Mouse (Mus musculus): ENCODE measurements around the gene Pigt.

The Pigt gene

DNA sequence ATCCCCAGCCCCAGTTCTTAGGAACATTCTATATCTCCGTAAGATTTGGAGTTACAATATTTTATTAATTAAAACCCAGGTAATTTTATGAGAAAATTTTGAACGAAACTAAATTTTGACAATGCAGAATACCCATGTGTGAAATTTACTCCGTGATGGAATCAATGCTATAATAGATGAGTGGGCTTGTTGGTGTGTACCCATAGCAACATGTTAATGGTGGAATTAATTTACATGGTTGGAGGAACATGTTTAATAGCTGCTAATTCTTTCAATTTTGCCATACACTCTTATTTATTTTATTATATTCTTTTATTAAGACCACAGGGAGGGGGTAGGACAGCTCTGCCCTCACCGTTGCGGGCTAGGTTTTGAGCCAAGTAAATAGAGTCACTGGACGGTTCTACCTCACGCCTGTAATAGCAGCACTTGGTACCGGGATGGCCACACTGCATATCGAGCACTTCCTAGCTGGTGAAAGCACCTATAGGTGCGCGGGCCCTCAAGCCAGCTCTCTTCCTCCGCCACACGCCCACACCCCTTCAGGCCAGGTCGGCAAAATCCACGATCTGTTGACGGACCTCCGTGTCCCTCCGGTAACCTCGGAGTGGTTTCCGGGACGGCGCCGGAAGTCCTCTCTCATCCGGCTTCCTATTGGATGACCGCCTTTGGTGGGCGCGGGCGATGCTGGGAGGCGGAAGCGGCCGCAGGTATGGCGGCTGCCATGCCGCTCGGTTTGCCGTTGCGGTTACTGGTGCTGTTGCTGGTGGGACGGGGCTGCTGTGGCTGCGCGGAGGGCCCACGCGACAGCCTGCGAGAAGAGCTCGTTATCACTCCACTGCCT lies at the start of gene Pigt:
TSS of gene Pigt (plus strand) at position 674 of the 844 bp plus-strand sequence.
- peak; percentile 88 for DNase-seq

DNA sequence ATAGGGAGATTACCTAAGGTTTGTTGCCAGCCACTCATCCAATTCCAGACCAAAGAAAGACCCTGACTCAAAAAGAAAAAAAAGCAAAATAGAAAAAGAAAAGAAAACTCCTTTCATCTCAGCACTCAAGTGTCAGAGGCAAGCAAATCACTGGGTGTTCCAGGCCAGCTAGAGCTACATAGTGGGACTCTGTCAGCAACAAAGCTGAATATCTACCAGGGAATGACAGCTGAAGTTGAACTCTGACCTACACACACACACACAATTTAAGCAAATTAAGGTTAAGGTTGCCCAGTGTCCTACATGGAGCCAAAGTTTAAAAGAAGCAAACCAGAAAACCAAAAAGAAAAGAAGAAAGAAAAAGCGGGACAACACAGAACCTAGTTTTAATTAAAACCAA lies 49.2 kb upstream of the Pigt start:
- no peak for DNase-seq

DNA sequence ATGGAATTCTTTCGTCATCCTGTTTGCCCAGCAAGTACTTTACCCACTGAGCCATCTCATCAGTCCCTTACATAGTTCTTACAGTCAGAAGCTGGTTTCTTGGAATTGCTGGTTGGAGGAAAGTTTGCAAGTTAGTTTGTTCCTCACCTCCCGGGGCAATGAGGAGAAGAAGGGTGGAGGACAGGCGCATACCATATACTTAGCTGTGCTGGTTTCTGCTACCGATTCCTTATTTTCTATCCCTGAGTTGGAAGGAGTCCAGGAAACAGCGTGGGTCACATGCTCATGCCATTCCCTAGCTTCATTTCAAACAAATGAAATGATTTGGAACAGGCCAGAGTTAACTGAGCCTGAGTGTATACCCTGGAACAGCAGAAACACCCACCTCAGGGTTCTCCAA lies 48.4 kb upstream of the Pigt start:
- DNase-seq, result no peak

DNA sequence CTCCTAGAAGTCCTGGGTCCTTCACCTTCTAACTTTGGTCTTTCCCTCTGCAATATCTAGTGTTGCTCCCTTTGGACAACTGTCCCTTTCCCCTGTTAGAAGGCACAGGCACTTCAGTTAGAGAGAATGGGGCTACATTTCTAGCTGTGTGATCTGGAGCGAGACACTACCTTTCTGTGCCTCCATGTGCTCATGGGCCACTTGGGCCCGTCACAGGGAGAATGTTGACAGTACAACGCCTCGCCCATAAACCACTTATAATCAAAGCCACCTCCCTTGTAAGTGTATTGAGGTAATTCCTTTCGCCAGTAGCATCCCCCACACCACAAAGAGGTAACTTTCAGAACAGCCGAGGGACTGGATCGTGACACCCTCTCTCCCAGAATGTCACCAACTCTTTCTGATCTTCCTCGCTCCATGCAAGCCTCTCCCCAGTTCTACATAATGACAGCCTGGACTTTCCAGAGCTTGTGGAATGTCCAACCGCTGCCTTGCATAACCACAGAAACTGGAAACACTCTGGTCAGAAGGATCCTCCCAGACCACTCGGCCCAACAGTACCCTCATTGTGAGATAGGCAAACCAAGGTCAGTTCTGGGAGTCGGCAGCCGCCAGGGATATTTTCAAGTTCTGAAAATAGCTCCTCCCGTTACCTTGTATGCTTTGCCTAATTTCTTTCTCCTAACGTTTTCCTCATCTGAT lies 47.8 kb upstream of the Pigt start:
- no peak for DNase-seq

DNA sequence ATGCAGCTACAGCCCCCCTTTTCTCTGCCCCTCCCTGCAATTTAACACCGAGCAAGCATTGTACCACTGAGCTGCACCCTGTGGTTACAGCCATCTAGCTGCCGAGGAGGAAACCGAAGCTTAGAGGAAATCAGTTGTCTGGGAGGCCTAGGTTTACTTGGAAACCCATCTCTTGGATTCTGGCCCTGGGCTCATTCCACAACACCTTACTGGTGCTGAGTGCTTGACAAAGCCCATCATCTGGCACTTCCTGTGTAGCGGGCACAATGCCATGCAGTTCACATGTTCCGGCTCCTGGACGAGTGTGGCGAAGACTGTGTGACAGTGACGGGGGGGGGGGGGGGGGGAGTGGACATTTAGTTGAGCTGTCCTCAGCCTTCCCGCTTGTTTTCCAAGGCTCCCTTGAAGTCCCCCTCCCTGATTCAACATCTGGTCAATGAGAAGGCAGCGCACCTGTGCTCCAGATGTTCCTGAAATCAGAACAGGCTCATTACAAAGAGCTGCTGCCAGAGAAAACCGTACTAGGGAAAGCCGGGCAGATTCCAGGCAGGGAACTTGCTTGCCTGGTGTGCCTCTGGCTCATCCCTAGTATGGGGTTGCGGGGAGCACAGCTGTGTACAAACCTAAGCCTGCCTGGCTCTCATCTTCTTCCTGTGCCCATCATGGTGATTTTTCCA lies 45.2 kb upstream of the Pigt start:
- DNase-seq, result no peak

DNA sequence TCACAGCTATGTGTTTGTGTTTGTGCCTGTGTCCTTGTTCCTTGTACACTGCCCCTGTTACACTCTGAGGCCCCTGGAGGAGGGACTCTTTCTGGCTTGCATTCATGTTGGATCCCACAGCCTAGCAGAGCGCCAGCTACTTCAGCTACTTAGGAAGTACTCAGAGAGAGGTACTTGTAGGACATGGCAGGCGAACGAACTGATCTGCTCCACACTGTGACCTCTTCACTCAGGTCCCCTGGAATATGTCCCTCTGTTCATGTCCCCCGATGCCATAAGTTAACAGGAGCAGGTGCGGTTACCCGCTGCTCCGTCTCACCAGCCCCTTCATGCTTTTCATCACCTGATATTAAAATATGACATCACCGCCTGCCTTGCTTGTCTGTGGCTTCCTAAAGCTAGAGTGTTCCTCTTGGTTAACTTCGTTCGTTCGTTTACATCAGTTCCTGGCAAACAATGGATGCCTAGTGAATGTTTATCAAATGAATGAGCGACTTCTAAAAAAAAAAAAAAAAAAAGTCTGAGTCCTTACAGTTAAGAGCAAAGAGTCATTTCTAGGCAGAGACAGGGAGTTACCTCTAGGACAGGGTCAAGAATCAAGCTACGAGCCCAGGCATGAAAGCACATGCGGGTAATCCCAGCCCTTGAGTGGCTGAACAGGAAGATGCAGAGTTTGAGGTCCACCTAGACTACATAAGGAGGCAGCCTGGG lies 44.1 kb upstream of the Pigt start:
- no peak for DNase-seq

DNA sequence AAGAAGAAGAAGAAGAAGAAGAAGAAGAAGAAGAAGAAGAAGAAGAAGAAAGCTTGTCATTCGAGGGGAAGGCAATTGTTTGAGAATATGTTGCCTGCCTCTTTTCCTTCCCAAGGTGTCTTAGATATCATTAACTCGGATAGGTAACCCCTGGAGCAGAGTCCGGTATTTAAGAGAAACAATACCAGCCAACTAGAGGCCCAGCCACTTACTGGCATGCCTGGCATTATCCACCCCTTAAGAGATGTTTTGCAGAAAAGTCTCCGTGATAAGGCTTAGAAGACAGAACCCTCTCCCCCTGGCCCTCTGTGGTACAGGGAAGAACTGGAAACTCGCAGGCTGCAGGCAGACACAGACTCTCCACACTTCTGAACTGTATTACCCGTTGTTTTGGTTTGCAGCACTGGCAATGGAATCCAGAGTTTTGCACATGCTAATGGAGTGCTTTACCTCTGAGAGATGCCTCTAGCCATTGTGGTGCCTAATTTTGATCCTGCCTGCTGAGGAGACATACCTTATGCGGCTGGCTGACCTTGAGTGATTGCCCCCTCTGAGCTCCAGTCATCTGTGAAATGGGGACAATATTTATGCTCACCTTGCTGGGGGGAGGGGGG lies 43.3 kb upstream of the Pigt start:
- no peak for DNase-seq

DNA sequence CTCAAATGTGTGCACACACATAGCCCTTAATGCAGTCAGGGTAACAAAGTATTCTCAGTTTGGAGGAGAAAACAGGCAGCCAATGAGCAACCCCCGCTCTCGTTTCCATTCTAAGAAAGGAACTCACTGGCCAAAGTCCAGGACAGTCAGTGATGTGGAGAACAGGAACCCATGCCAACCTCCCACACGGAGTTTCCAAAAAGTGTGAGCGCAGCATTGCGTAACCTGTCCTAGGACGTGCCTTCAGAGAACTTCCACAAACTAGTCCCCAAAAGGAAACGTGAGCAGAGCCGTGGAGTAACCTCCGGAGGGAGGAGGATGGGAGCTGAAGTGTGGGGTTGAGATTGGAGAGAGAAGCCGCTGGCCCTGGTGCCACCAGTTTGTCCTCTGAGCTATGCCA lies 42.5 kb upstream of the Pigt start:
- DNase-seq, result no peak

DNA sequence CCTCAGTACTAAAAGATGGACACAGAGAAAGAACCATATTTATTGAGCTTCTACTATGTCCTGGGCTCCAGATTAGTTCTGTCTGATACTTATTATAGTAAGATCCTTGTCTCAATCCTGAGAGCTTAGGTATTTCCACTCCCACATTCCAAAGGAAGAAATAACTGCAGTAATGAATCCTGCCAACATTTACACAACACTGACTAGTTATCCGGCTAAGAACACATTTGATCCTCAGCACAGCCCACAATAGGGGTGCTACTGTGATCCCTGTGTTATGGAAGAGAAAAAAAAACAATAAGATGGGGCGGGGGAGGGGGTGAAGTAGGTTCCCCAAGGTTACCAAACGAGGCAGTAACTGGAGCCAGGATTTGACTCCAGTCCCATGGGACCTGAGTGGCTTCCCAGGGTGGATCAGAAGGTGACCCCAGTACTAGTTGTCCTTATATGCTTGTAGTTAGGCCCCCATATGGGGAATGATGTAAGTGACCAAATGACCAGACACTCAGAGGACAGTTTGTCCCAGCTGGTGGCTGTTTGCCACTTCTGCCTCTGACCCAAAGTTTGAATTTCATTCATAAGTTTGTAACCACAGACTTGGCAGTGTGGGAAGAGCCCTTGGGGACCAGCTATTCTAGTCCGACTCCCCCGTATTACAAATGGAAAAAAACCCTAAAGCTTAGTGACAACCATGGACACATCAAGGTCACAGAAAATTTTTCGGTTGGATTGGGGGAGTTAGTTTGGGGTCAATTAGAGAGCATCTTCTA lies 41.7 kb upstream of the Pigt start:
- no peak for DNase-seq

DNA sequence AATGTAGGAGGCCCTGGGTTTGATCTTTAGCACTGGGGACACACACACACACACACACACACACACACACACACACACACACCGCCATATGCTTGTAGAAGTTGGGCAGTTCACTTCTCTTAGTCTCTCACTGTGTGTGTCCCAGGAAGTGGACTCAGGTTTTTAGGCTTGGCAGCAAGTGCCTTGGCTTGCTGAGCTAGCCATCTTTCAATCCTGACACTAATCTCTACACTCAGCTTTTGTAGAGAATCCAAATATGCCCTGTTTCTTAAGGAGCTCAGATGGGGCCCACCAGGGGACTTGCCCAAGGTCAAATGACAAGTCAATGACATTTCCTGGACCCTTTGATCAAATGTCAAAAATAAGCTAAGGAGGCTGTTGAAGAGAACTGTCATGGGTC lies 40.9 kb upstream of the Pigt start:
- no peak for DNase-seq

DNA sequence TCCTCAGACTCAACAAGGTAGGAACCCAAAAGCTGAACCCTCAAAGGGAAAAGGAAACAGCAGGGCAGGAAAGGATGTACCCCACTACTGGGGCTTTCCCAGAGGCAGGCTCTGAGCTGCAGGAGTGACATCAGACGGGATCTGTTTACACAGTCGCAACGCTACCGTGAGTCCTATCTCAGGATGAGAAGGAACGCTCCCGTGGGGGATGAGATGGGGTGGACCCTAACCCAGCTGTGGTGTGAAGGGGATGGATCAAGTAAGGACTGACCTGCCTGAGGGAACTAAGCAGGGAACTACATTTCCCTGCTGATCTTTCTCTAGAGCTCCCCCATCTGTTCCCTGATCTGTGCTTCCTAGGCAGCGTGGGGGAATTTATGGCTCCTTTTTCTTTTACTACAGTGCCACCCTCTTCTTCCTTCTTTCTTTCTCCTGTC lies 40.4 kb upstream of the Pigt start, which contains the start of gene Sys1:
TSS of gene Sys1 (plus strand) at position 101 of the 437 bp plus-strand sequence.
- DNase-seq, result no peak

DNA sequence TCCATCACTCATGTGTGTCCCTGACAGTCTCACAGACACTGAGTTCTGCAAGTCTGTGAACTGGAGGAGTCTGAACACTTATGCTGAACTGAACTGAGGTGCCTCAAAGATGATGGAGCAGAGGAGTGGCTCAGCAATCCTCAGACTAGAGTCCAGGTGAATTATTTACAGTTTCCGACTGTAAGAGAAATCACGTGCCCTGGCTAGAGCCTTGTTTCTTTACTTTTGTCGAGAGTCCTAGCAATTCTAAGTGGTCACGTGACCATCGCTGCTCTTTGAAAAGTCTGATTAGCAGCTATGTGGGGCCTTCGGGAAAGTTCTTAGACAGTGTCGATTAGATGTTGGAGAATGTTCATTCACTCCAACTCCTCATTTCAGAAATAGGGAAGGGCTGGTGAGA lies 39.4 kb upstream of the Pigt start:
- DNase-seq, result no peak

DNA sequence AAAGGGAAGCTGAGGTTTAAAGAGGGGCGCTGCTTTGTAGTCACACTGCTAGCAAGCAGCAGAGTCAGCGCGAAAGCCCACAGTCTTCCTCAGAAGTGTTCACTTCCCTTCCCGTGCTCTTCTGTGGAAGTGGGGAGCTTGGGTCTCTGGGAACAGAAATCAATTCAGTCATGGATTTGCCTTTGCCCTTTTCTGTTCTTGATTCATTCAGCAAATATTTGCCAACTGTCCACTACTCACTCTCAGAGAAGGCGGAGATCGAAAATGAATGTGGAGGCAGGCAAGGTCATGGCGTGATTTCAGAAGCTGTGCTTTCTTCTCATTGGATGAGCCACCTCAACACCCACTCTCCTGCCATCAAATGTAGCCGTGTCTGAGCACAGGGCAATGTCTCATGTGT lies 38.8 kb upstream of the Pigt start:
- no peak for DNase-seq

DNA sequence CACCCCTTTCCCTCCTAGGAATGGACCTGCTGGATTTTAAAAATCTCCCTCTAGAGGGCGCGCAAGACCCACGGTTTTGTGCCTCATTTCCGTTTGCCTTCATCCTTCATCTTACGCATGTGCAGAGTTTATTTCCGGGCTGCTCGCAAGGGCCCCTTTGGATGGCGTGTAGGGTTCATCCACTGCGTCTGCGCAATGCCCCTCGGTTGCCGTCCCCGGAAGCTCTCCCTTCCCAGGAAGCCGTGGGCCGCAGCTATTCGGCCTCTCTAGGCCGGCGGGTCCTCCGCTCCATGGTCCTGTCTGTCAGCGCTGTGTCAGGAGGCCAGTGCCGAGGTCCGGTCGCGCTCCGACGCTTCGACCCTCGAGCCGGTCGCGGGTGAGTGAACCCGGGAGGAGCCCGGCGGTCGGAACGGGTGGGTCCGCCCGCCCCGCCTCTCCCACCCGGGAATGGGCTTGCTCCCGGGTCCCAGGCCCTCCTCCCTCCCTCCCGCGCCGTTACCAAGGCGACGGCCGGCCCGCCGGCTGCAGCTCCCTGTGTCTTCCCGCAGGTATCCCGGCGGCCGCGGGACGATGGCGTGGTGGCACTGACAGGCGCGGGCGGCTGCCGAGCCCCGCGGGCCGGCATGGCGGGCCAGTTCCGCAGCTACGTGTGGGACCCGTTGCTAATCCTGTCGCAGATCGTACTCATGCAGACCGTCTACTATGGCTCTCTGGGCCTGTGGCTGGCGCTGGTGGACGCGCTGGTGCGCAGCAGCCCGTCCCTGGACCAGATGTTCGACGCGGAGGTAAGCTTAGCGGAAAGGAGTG lies 36.4 kb upstream of the Pigt start, which contains the start of gene Gm20458:
TSS of gene Gm20458 (plus strand) at position 223 of the 807 bp plus-strand sequence.
- peak; percentile 99 for DNase-seq

DNA sequence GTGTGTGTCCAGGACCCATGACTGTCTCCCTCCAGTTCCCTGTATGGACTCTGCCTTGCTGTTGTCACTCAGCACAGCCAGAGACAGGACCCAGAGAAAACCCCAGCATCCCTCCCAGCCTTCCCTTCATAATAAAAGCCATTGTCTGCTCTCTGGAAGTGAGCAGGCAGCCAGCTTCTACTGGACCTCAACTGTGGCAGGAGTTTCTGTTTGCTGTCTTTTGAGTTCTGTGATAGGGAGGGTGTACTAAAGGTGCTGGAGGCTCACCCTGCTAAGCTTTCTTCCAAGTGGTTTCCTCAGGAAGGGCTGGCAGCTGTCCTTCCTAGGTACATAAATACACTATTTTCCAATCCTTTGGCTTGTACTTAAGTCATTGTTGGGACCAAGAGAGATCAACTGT lies 32.2 kb upstream of the Pigt start:
- DNase-seq, result no peak

DNA sequence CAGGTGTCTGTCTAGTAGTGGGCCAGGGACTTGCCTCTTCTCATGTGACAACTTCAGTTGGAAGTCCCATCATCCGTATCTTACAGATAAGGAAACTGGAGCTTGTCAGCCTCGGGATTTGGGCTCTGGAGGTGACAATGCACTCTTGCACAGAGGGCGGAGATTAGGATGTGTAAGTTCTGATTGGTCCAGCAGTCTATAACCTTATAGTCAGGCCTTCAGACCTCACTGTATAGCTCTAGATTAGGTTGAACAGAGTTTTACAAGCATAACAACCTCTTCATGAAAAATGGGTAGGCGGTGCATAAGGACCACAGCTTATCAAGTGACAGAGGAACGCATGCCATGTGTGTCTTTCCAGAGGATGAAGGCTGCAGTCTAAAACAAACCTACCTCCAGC lies 30.5 kb upstream of the Pigt start:
- DNase-seq, result no peak

DNA sequence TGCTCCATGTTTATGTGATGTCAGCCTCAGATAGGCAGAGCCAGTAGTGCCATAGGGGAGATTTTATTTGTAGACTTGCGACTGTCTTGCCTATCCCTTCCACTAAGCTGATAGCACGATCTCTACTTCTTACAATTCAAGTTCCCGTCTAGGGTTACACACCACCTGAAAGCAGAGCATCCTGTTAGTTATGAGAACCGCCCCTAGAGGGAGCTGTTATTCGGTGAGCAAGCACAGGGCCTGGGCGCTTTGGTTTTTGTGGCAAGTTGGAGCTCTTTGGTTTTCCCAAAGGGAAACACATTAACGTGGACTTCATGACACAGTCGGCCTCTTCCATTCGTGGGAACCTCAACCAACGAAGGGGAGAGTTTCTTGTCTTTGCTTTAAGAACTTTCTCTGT lies 27.1 kb upstream of the Pigt start:
- no peak for DNase-seq

DNA sequence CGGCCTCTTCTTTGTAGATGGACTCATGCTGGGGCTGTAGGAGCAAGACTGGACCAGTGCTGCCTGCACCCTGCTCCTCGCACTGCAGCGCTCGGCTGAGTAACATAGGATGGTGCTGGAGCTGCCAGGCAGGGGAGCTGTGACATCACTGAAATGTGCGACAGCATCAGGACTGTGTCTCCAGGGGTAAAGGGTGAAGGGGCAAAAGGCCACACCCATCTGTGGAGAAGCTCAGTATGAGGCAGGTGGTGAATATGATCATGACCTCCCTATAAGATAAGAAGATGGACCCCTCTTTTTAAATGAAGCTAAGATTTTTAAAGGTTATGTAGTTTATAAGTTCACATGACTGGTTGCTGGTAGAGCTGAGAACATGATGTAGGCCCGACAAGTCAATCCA lies 23.7 kb upstream of the Pigt start, which contains the start of gene Trp53tg5:
TSS of gene Trp53tg5 (minus strand) at position 101 of the 400 bp plus-strand sequence.
- no peak for DNase-seq

DNA sequence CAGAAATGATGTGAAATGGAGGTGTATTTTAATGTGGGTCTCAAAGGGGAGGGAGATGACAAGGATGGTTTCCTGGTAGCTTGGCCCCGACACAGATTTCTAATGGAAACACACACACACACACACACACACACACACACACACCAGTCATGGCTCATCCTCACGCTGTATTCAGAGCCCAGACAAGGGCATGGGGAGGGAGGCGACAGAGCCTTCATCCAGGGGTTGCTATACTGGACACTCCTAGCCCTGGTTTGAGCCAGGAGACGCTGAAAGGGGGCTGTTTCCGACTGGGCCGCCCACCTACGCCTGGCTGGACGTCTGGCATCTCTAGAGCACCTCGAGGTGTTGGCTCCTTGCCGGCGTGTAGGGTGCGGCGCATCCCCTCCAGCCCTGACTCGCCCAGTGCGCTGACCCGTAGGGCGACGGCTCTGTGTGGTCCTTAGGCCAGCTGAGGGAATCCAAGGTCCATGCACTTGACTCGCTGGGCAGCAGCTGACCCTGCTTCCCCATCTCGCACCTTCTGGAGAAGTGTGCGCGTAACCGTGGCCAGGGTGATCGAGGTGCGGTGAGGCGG lies 11.6 kb upstream of the Pigt start, which contains the start of gene Dbndd2:
TSS of gene Dbndd2 (plus strand) at position 426 of the 577 bp plus-strand sequence.
- DNase-seq, result peak; percentile 86

All from cerebellum, adult 11-12 months (tissue).